Mouse (Mus musculus): ENCODE results near the gene Rtkn2. TPM values are rescaled to one million over a fixed set of nuclear protein-coding genes. Genes with fewer than 3 reads are reported as not detected.

The Rtkn2 gene
- polyA plus RNA-seq, 1 experiment from 2014 or later: 1.2 TPM

GRCm38 (mm10) chr10:67983776-67984175, 4.4 kb downstream of the Rtkn2 start:
- WGBS: 98% methylated on average over 8 of the region's 8 CpGs

GRCm38 (mm10) chr10:67984271-67984943, 5.0 kb downstream of the Rtkn2 start:
- TF ChIP-seq CTCF (IDR thresholded peaks at IDR 0.05; ENCODE audit: low read depth): peak; percentile 92
- Histone ChIP-seq H3K4me3 (ENCODE audit: low read depth, low read length) (no peak overlapping the region), H3K4me2 (replicated peaks; ENCODE audit: low read depth) (no peak overlapping the region), H3K36me3 (ENCODE audit: control insufficient read depth, insufficient read depth) (no peaks in the 10 kb centered on the region), H3K9me3 (ENCODE audit: control insufficient read depth) (no peaks in the 10 kb centered on the region), H3K27ac (ENCODE audit: low read depth, low read length) (no peak overlapping the region), H3K27me3 (replicated peaks; ENCODE audit: control insufficient read depth, insufficient read depth, low read length) (no peaks in the 10 kb centered on the region), H3K9ac (ENCODE audit: low read depth, low read length) (no peak overlapping the region), H3K4me1 (replicated peaks; ENCODE audit: control insufficient read depth, insufficient read depth, low read length) (no peaks in the 10 kb centered on the region)
- 36% methylated on average over 13 of the region's 13 CpGs for WGBS
- ATAC-seq: no peak

More at GRCm38 (mm10) chr10:67983776-67984175, 4.4 kb downstream of the Rtkn2 start:
- no peak for TF ChIP-seq CTCF (IDR thresholded peaks at IDR 0.05; ENCODE audit: low read depth)
- H3K4me2 ChIP-seq (replicated peaks; ENCODE audit: low read depth): no peak overlapping the region
- H3K4me1 ChIP-seq (replicated peaks; ENCODE audit: control insufficient read depth, insufficient read depth, low read length): no peaks in the 10 kb centered on the region
- ATAC-seq: no peak
- H3K27me3 ChIP-seq (replicated peaks; ENCODE audit: control insufficient read depth, insufficient read depth, low read length): no peaks in the 10 kb centered on the region
- no peaks in the 10 kb centered on the region for H3K36me3 ChIP-seq (ENCODE audit: control insufficient read depth, insufficient read depth)
- no peak overlapping the region for H3K9ac ChIP-seq (ENCODE audit: low read depth, low read length)
- H3K27ac ChIP-seq (ENCODE audit: low read depth, low read length): no peak overlapping the region
- H3K4me3 ChIP-seq (ENCODE audit: low read depth, low read length): no peak overlapping the region
- no peaks in the 10 kb centered on the region for H3K9me3 ChIP-seq (ENCODE audit: control insufficient read depth)

- TF ChIP-seq CTCF (IDR thresholded peaks at IDR 0.05; ENCODE audit: low read depth): no peak
- no peaks in the 10 kb centered on the region for H3K27me3 ChIP-seq (replicated peaks; ENCODE audit: control insufficient read depth, insufficient read depth, low read length)
- no peaks in the 10 kb centered on the region for H3K9me3 ChIP-seq (ENCODE audit: control insufficient read depth)
- ATAC-seq: no peak
- no peak overlapping the region for H3K27ac ChIP-seq (ENCODE audit: low read depth, low read length)
- no peak overlapping the region for H3K4me2 ChIP-seq (replicated peaks; ENCODE audit: low read depth)
- H3K4me1 ChIP-seq (replicated peaks; ENCODE audit: control insufficient read depth, insufficient read depth, low read length): no peaks in the 10 kb centered on the region
- 91% methylated on average over 17 of the region's 17 CpGs for WGBS
- no peaks in the 10 kb centered on the region for H3K36me3 ChIP-seq (ENCODE audit: control insufficient read depth, insufficient read depth)
- no peak overlapping the region for H3K9ac ChIP-seq (ENCODE audit: low read depth, low read length)
- no peak overlapping the region for H3K4me3 ChIP-seq (ENCODE audit: low read depth, low read length)
These were observed 5.7 kb downstream of the Rtkn2 start for GRCm38 (mm10) chr10:67985100-67985499.

GRCm38 (mm10) chr10:67995356-67995755, 16.0 kb downstream of the Rtkn2 start:
- Histone ChIP-seq H3K36me3 (ENCODE audit: control insufficient read depth, insufficient read depth) (no peaks in the 10 kb centered on the region), H3K27ac (ENCODE audit: low read depth, low read length) (no peak overlapping the region), H3K4me1 (replicated peaks; ENCODE audit: control insufficient read depth, insufficient read depth, low read length) (no peaks in the 10 kb centered on the region; the same call in 1 of the 2 replicates), H3K4me3 (ENCODE audit: low read depth, low read length) (no peak overlapping the region), H3K9me3 (ENCODE audit: control insufficient read depth) (no peaks in the 10 kb centered on the region), H3K4me2 (replicated peaks; ENCODE audit: low read depth) (no peak overlapping the region), H3K27me3 (replicated peaks; ENCODE audit: control insufficient read depth, insufficient read depth, low read length) (no peaks in the 10 kb centered on the region), H3K9ac (ENCODE audit: low read depth, low read length) (no peak overlapping the region)
- no peak for ATAC-seq
- TF ChIP-seq CTCF (IDR thresholded peaks at IDR 0.05; ENCODE audit: low read depth): no peak
- 84% methylated on average over 12 of the region's 12 CpGs for WGBS

GRCm38 (mm10) chr10:67996171-67996570, 16.8 kb downstream of the Rtkn2 start:
- Histone ChIP-seq H3K4me3 (ENCODE audit: low read depth, low read length) (no peak overlapping the region), H3K9me3 (ENCODE audit: control insufficient read depth) (no peaks in the 10 kb centered on the region), H3K27me3 (replicated peaks; ENCODE audit: control insufficient read depth, insufficient read depth, low read length) (no peaks in the 10 kb centered on the region), H3K4me1 (replicated peaks; ENCODE audit: control insufficient read depth, insufficient read depth, low read length) (no peaks in the 10 kb centered on the region; the same call in 1 of the 2 replicates), H3K36me3 (ENCODE audit: control insufficient read depth, insufficient read depth) (no peaks in the 10 kb centered on the region), H3K27ac (ENCODE audit: low read depth, low read length) (no peak overlapping the region), H3K4me2 (replicated peaks; ENCODE audit: low read depth) (no peak overlapping the region), H3K9ac (ENCODE audit: low read depth, low read length) (no peak overlapping the region)
- whole genome bisulfite sequencing: 3% methylated on average over 1 of the region's 1 CpGs
- ATAC-seq: no peak
- peak; percentile 84 for TF ChIP-seq CTCF (IDR thresholded peaks at IDR 0.05; ENCODE audit: low read depth)

GRCm38 (mm10) chr10:67998116-67998635, 18.8 kb downstream of the Rtkn2 start:
- Histone ChIP-seq H3K27me3 (replicated peaks; ENCODE audit: control insufficient read depth, insufficient read depth, low read length) (no peaks in the 10 kb centered on the region), H3K4me2 (replicated peaks; ENCODE audit: low read depth) (no peak overlapping the region; the same call in 1 of the 2 replicates), H3K4me3 (ENCODE audit: low read depth, low read length) (no peak overlapping the region), H3K9me3 (ENCODE audit: control insufficient read depth) (no peaks in the 10 kb centered on the region), H3K27ac (ENCODE audit: low read depth, low read length) (no peak overlapping the region), H3K4me1 (replicated peaks; ENCODE audit: control insufficient read depth, insufficient read depth, low read length) (no peaks in the 10 kb centered on the region; the same call in 1 of the 2 replicates), H3K9ac (ENCODE audit: low read depth, low read length) (no peak overlapping the region), H3K36me3 (ENCODE audit: control insufficient read depth, insufficient read depth) (no peaks in the 10 kb centered on the region)
- WGBS: 48% methylated on average over 13 of the region's 13 CpGs
- peak; percentile 78 for TF ChIP-seq CTCF (IDR thresholded peaks at IDR 0.05; ENCODE audit: low read depth)
- no peak for ATAC-seq
